ENCODE assay signal across 10 mouse cellular contexts in genomic region chr13:119836324-119836811, GRCm38 (mm10). TPM values are rescaled to one million over a fixed set of nuclear protein-coding genes. Genes with fewer than 3 reads are reported as not detected.
A peak's percentile ranks its signal among the peaks of the same experiment; 100 is the strongest.
DNase-seq lines count a peak whose midpoint lies in the region; ATAC-seq lines count a peak whose summit lies in the region.
"Not testable (repeated sequence)": the region's sequence is repeated elsewhere in the genome, so short reads cannot be mapped to it uniquely, and the experiment has no call there.
"Had no signal": no experiment of that assay in that cellular context is flagged by ENCODE, and none has a peak within 500 bp of the region (broad histone marks: within the 10 kb centered on the region; RNA-seq: fewer than 3 reads in every experiment).

No protein-coding gene starts in this region.

- not testable (repeated sequence) for H3K36me3 ChIP-seq in heart, embryonic 13.5 days; limb, embryonic 15.5 days

- not testable (repeated sequence) for H3K4me1 ChIP-seq in heart, embryonic 13.5 days; limb, embryonic 15.5 days

- peak; percentile 18 for DNase-seq in CD4-positive, CD25-positive, alpha-beta regulatory T cell, adult 2 months (ENCODE audit: low read depth, low spot score)
- DNase-seq in cerebellum, adult 11-12 months, result peak; percentile 45
- DNase-seq in kidney, adult 11 months, result peak; percentile 28
- peak; percentile 2 to 9 for DNase-seq in right cerebral cortex, adult 2 months (ENCODE audit: low spot score in 2 of 2)

- peaks cover 25% of the 10 kb centered on the region for H3K27me3 ChIP-seq in heart, embryonic 13.5 days (replicated peaks)
- peaks cover 11% of the 10 kb centered on the region for H3K27me3 ChIP-seq in limb, embryonic 15.5 days

- H3K4me2 ChIP-seq in heart, embryonic 13.5 days, result peak overlapping the region; percentile 56
- peak overlapping the region; percentile 37 for H3K4me2 ChIP-seq in limb, embryonic 15.5 days

- peak overlapping the region; percentile 40 for H3K4me3 ChIP-seq in heart, embryonic 13.5 days
- peak overlapping the region; percentile 19; the same call in 1 of the 2 replicates for H3K4me3 ChIP-seq in limb, embryonic 15.5 days

- not testable (repeated sequence) for H3K9ac ChIP-seq in heart, embryonic 13.5 days; limb, embryonic 15.5 days

- 0 out of 2 replicates have a peak, but pooled peaks have one; percentile 10 for ATAC-seq in erythroid progenitor cell, adult 5-6 weeks (replicated peaks; ENCODE audit: low FRiP score, poor library complexity, severe bottlenecking)
- not testable (repeated sequence) for ATAC-seq in heart, embryonic 13.5 days (ENCODE audit: extremely low read depth, insufficient number of reproducible peaks, low FRiP score, low TSS enrichment); limb, embryonic 15.5 days (ENCODE audit: insufficient number of reproducible peaks, low FRiP score, low TSS enrichment, low read depth)
- ATAC-seq in megakaryocyte-erythroid progenitor cell, adult 5-6 weeks (replicated peaks; ENCODE audit: low FRiP score, low TSS enrichment, poor library complexity, severe bottlenecking), result peak; percentile 66

- H3K9me3 ChIP-seq in heart, embryonic 13.5 days; limb, embryonic 15.5 days: not testable (repeated sequence)

- WGBS in heart, embryonic 13.5 days, result 11% methylated on average over 22 of the region's 23 CpGs
- WGBS in limb, embryonic 15.5 days, result 18% methylated on average over 23 of the region's 23 CpGs

- H3K27ac ChIP-seq in heart, embryonic 13.5 days (replicated peaks); limb, embryonic 15.5 days: not testable (repeated sequence)

RNA-seq across cellular contexts. Expression of gene D13Ertd608e, which starts 0.6 kb away (rescaled TPM):
- total RNA-seq in erythroid progenitor cell, adult 5-6 weeks (2015; ENCODE audit: low replicate concordance), result not detected in 2 replicates
- not detected in 2 replicates for total RNA-seq in erythroid progenitor cell, adult 5-6 weeks (2017; ENCODE audit: low replicate concordance)
- polyA plus RNA-seq in heart, embryonic 13.5 days (2015; fragmentation: Nextera tagmentation; extraction: Ambion mirVana), result not detected in 2 replicates
- polyA plus RNA-seq in limb, embryonic 15.5 days (2015; fragmentation: Nextera tagmentation; extraction: Ambion mirVana), result not detected in 2 replicates
- not detected in 2 replicates for total RNA-seq in megakaryocyte-erythroid progenitor cell, adult 5-6 weeks (2014; fragmentation: Nextera tagmentation)
- not detected in 2 replicates for total RNA-seq in megakaryocyte-erythroid progenitor cell, adult 5-6 weeks (2017)
- polyA plus RNA-seq: myocyte had no signal

RNA-seq across cellular contexts. Expression of gene AF067063, which starts 6.4 kb away (rescaled TPM):
- not detected in 2 replicates for total RNA-seq in erythroid progenitor cell, adult 5-6 weeks (2015; ENCODE audit: low replicate concordance)
- not detected in 2 replicates for total RNA-seq in erythroid progenitor cell, adult 5-6 weeks (2017; ENCODE audit: low replicate concordance)
- polyA plus RNA-seq in heart, embryonic 13.5 days (2015; fragmentation: Nextera tagmentation; extraction: Ambion mirVana), result not detected in 2 replicates
- not detected in 2 replicates for polyA plus RNA-seq in limb, embryonic 15.5 days (2015; fragmentation: Nextera tagmentation; extraction: Ambion mirVana)
- total RNA-seq in megakaryocyte-erythroid progenitor cell, adult 5-6 weeks (2014; fragmentation: Nextera tagmentation), result not detected in 2 replicates
- not detected in 2 replicates for total RNA-seq in megakaryocyte-erythroid progenitor cell, adult 5-6 weeks (2017)
- polyA plus RNA-seq: C2C12, myocyte had no signal

RNA-seq across cellular contexts. Expression of gene Zfp131, which starts 45.7 kb away (rescaled TPM):
- total RNA-seq in erythroid progenitor cell, adult 5-6 weeks (2015; ENCODE audit: low replicate concordance), result 27.8 and 49.9 TPM in 2 replicates
- 38.9 and 41.3 TPM in 2 replicates for total RNA-seq in erythroid progenitor cell, adult 5-6 weeks (2017; ENCODE audit: low replicate concordance)
- polyA plus RNA-seq in heart, embryonic 13.5 days (2015; fragmentation: Nextera tagmentation; extraction: Ambion mirVana), result 20.7 and 20.8 TPM in 2 replicates
- 29.2 and 32.2 TPM in 2 replicates for polyA plus RNA-seq in limb, embryonic 15.5 days (2015; fragmentation: Nextera tagmentation; extraction: Ambion mirVana)
- 56.9 and 62.1 TPM in 2 replicates for total RNA-seq in megakaryocyte-erythroid progenitor cell, adult 5-6 weeks (2014; fragmentation: Nextera tagmentation)
- 60.7 and 71.0 TPM in 2 replicates for total RNA-seq in megakaryocyte-erythroid progenitor cell, adult 5-6 weeks (2017)

RNA-seq across cellular contexts. Expression of gene Tcstv1, which starts 58.2 kb away (rescaled TPM):
- not detected in 2 replicates for total RNA-seq in erythroid progenitor cell, adult 5-6 weeks (2015; ENCODE audit: low replicate concordance)
- not detected in 2 replicates for total RNA-seq in erythroid progenitor cell, adult 5-6 weeks (2017; ENCODE audit: low replicate concordance)
- not detected in 2 replicates for polyA plus RNA-seq in heart, embryonic 13.5 days (2015; fragmentation: Nextera tagmentation; extraction: Ambion mirVana)
- not detected in 2 replicates for polyA plus RNA-seq in limb, embryonic 15.5 days (2015; fragmentation: Nextera tagmentation; extraction: Ambion mirVana)
- not detected in 2 replicates for total RNA-seq in megakaryocyte-erythroid progenitor cell, adult 5-6 weeks (2014; fragmentation: Nextera tagmentation)
- not detected in 2 replicates for total RNA-seq in megakaryocyte-erythroid progenitor cell, adult 5-6 weeks (2017)
- polyA plus RNA-seq: myocyte had no signal
